Mouse (Mus musculus): ENCODE measurements at regions not wholly inside any gene's neighbourhood (a gene's known extent, or its start where the extent isn't known, plus 50 kb on each side); places are given as distances from the start of the nearest gene placed in this dataset.

GRCm38 (mm10) chr3:101524905-101525304 is 79.6 kb downstream of the Atp1a1 start:
- no peak for DNase-seq (ENCODE audit: extremely low read depth, insufficient read length, low spot score)

- no peak for DNase-seq (ENCODE audit: extremely low read depth, insufficient read length, low spot score)
Observed at GRCm38 (mm10) chr3:101524444-101524843, 80.0 kb downstream of the Atp1a1 start.

GRCm38 (mm10) chr3:101523239-101523638 is 81.2 kb downstream of the Atp1a1 start:
- no peak for DNase-seq (ENCODE audit: extremely low read depth, insufficient read length, low spot score)

- DNase-seq (ENCODE audit: extremely low read depth, insufficient read length, low spot score): no peak
Observed at GRCm38 (mm10) chr3:101522246-101522920, 82.1 kb downstream of the Atp1a1 start.

- DNase-seq (ENCODE audit: extremely low read depth, insufficient read length, low spot score): no peak
Observed at GRCm38 (mm10) chr3:101521155-101521554, 83.3 kb downstream of the Atp1a1 start.

- no peak for DNase-seq (ENCODE audit: extremely low read depth, insufficient read length, low spot score)
Observed at GRCm38 (mm10) chr3:101520115-101520514, 84.4 kb downstream of the Atp1a1 start.

GRCm38 (mm10) chr3:101519551-101519950 is 84.9 kb downstream of the Atp1a1 start:
- DNase-seq (ENCODE audit: extremely low read depth, insufficient read length, low spot score): no peak

GRCm38 (mm10) chr3:101518810-101519209 is 85.7 kb downstream of the Atp1a1 start:
- no peak for DNase-seq (ENCODE audit: extremely low read depth, insufficient read length, low spot score)

GRCm38 (mm10) chr3:101517547-101517946 is 86.9 kb downstream of the Atp1a1 start:
- peak; percentile 14 for DNase-seq (ENCODE audit: extremely low read depth, insufficient read length, low spot score)

GRCm38 (mm10) chr3:101516781-101517499 is 87.5 kb downstream of the Atp1a1 start:
- DNase-seq (ENCODE audit: extremely low read depth, insufficient read length, low spot score): peak; percentile 57

GRCm38 (mm10) chr3:101515566-101515965 is 88.9 kb downstream of the Atp1a1 start:
- no peak for DNase-seq (ENCODE audit: extremely low read depth, insufficient read length, low spot score)

- DNase-seq (ENCODE audit: extremely low read depth, insufficient read length, low spot score): no peak
Observed at GRCm38 (mm10) chr3:101513611-101514311, 90.7 kb downstream of the Atp1a1 start.
